30 mouse cellular contexts compared by ENCODE assay signal in genomic region chr13:80652967-80653539, GRCm38 (mm10).
DNase-seq lines count a peak whose midpoint lies in the region; ATAC-seq lines count a peak whose summit lies in the region.
"Had no signal": no experiment of that assay in that cellular context is flagged by ENCODE, and none has a peak within 500 bp of the region (broad histone marks: within the 10 kb centered on the region; RNA-seq: fewer than 3 reads in every experiment).

No protein-coding gene starts in this region.

- no peak overlapping the region for H3K9ac ChIP-seq in limb, embryonic 12.5 days (replicated peaks)
- no peak overlapping the region for H3K9ac ChIP-seq in neural tube, embryonic 11.5 days (ENCODE audit: low read length)
- no peak overlapping the region for H3K9ac ChIP-seq in forebrain, embryonic 15.5 days (replicated peaks)
- no peak overlapping the region for H3K9ac ChIP-seq in neural tube, embryonic 15.5 days (replicated peaks)
- H3K9ac ChIP-seq: embryonic facial prominence, embryonic 15.5 days; liver, embryonic 14.5 days had no signal

- H3K36me3 ChIP-seq in limb, embryonic 12.5 days, result no peaks in the 10 kb centered on the region
- no peaks in the 10 kb centered on the region for H3K36me3 ChIP-seq in limb, embryonic 10.5 days
- H3K36me3 ChIP-seq in neural tube, embryonic 11.5 days (ENCODE audit: control insufficient read depth, insufficient read depth, low read length), result no peaks in the 10 kb centered on the region
- H3K36me3 ChIP-seq in forebrain, embryonic 15.5 days, result no peaks in the 10 kb centered on the region
- H3K36me3 ChIP-seq in neural tube, embryonic 15.5 days, result no peaks in the 10 kb centered on the region
- H3K36me3 ChIP-seq: embryonic facial prominence, embryonic 10.5 days; embryonic facial prominence, embryonic 15.5 days had no signal

- WGBS in limb, embryonic 12.5 days, result 29% methylated on average over 8 of the region's 8 CpGs
- WGBS in limb, embryonic 10.5 days, result 54% methylated on average over 8 of the region's 8 CpGs
- 55% methylated on average over 8 of the region's 8 CpGs for WGBS in neural tube, embryonic 11.5 days
- WGBS in forebrain, embryonic 15.5 days, result 22% methylated on average over 8 of the region's 8 CpGs
- 32% methylated on average over 8 of the region's 8 CpGs for WGBS in neural tube, embryonic 15.5 days

- H3K4me3 ChIP-seq in limb, embryonic 12.5 days (replicated peaks), result no peak overlapping the region
- H3K4me3 ChIP-seq in limb, embryonic 10.5 days, result no peak overlapping the region
- H3K4me3 ChIP-seq in neural tube, embryonic 11.5 days (ENCODE audit: low read depth, low read length), result no peak overlapping the region
- H3K4me3 ChIP-seq in forebrain, embryonic 15.5 days, result no peak overlapping the region
- H3K4me3 ChIP-seq in neural tube, embryonic 15.5 days (replicated peaks), result no peak overlapping the region
- H3K4me3 ChIP-seq: embryonic facial prominence, embryonic 10.5 days; embryonic facial prominence, embryonic 15.5 days; gastrocnemius, adult 2 months had no signal

- ATAC-seq in limb, embryonic 12.5 days (ENCODE audit: insufficient number of reproducible peaks, insufficient read depth, low FRiP score, low TSS enrichment, low read depth), result no peak; the same call in 1 of the 2 replicates
- peak; percentile 38; the same call in 1 of the 2 replicates for ATAC-seq in neural tube, embryonic 11.5 days (ENCODE audit: insufficient read depth, low FRiP score, low TSS enrichment)
- ATAC-seq in forebrain, embryonic 15.5 days (replicated peaks), result 0 out of 2 replicates have a peak, but pooled peaks have one; percentile 66
- peak; percentile 47; the same call in 1 of the 2 replicates for ATAC-seq in neural tube, embryonic 15.5 days (ENCODE audit: low FRiP score)
- ATAC-seq: intestine, postnatal 0 days had no signal

- H3K27ac ChIP-seq in limb, embryonic 12.5 days, result no peak overlapping the region
- H3K27ac ChIP-seq in limb, embryonic 10.5 days, result no peak overlapping the region
- H3K27ac ChIP-seq in neural tube, embryonic 11.5 days (ENCODE audit: low read depth, low read length), result no peak overlapping the region
- no peak overlapping the region for H3K27ac ChIP-seq in forebrain, embryonic 15.5 days (replicated peaks)
- no peak overlapping the region for H3K27ac ChIP-seq in neural tube, embryonic 15.5 days (replicated peaks)
- H3K27ac ChIP-seq: embryonic facial prominence, embryonic 10.5 days; embryonic facial prominence, embryonic 15.5 days; gastrocnemius, adult 2 months; liver, embryonic 14.5 days had no signal

- H3K4me1 ChIP-seq in limb, embryonic 12.5 days (replicated peaks), result peaks cover 6% of the 10 kb centered on the region
- peaks cover 8% of the 10 kb centered on the region for H3K4me1 ChIP-seq in limb, embryonic 10.5 days
- no peaks in the 10 kb centered on the region for H3K4me1 ChIP-seq in neural tube, embryonic 11.5 days (ENCODE audit: control insufficient read depth, insufficient read depth, low read length)
- peaks cover 4% of the 10 kb centered on the region; the same call in 1 of the 2 replicates for H3K4me1 ChIP-seq in forebrain, embryonic 15.5 days
- H3K4me1 ChIP-seq in neural tube, embryonic 15.5 days, result no peaks in the 10 kb centered on the region
- H3K4me1 ChIP-seq: embryonic facial prominence, embryonic 10.5 days; embryonic facial prominence, embryonic 15.5 days had no signal

- no peaks in the 10 kb centered on the region for H3K9me3 ChIP-seq in limb, embryonic 12.5 days
- H3K9me3 ChIP-seq in limb, embryonic 10.5 days (replicated peaks), result no peaks in the 10 kb centered on the region
- no peaks in the 10 kb centered on the region for H3K9me3 ChIP-seq in neural tube, embryonic 11.5 days (ENCODE audit: control insufficient read depth, low read length)
- H3K9me3 ChIP-seq in forebrain, embryonic 15.5 days, result no peaks in the 10 kb centered on the region
- no peaks in the 10 kb centered on the region for H3K9me3 ChIP-seq in neural tube, embryonic 15.5 days (replicated peaks)
- H3K9me3 ChIP-seq: embryonic facial prominence, embryonic 10.5 days; embryonic facial prominence, embryonic 15.5 days had no signal

- H3K27me3 ChIP-seq in limb, embryonic 12.5 days, result no peaks in the 10 kb centered on the region
- no peaks in the 10 kb centered on the region for H3K27me3 ChIP-seq in limb, embryonic 10.5 days (ENCODE audit: low read depth, poor library complexity, severe bottlenecking)
- no peaks in the 10 kb centered on the region for H3K27me3 ChIP-seq in neural tube, embryonic 11.5 days (ENCODE audit: control insufficient read depth, insufficient read depth, low read length)
- no peaks in the 10 kb centered on the region for H3K27me3 ChIP-seq in forebrain, embryonic 15.5 days
- H3K27me3 ChIP-seq in neural tube, embryonic 15.5 days (replicated peaks), result no peaks in the 10 kb centered on the region
- H3K27me3 ChIP-seq: embryonic facial prominence, embryonic 15.5 days had no signal

- intact Hi-C loops in heart, postnatal 25 days (cut with DNase I), result no loop called here

- DNase-seq in limb, embryonic 10.5 days (ENCODE audit: low spot score), result no peak
- DNase-seq in neural tube, embryonic 11.5 days (ENCODE audit: low spot score), result no peak
- no peak for DNase-seq in neural tube, embryonic 10.5 days (ENCODE audit: extremely low spot score, low spot score)
- DNase-seq in heart, postnatal 25 days (ENCODE audit: low spot score), result no peak
- DNase-seq in thymus, postnatal 0 days (ENCODE audit: low spot score), result no peak
- DNase-seq: adrenal gland, adult 2 months; adrenal gland, postnatal 36 days; B cell, adult 2 months; cerebellum, adult 2 months; cerebellum, postnatal 14 days; gastrocnemius, adult 2 months; gastrocnemius, postnatal 36 days; heart, adult 18-20 months; heart, postnatal 4 days; kidney, adult 9 months; kidney, postnatal 10 days; layer of hippocampus, postnatal 36 days; left cerebral cortex, postnatal 4 days; liver; lung, adult 2 months; lung, postnatal 10 days; right cerebral cortex, postnatal 14 days had no signal

- peak overlapping the region; percentile 13 for H3K4me2 ChIP-seq in limb, embryonic 12.5 days
- H3K4me2 ChIP-seq in neural tube, embryonic 11.5 days (ENCODE audit: low read depth), result no peak overlapping the region
- H3K4me2 ChIP-seq in forebrain, embryonic 15.5 days (replicated peaks), result no peak overlapping the region
- H3K4me2 ChIP-seq in neural tube, embryonic 15.5 days, result no peak overlapping the region
- H3K4me2 ChIP-seq: embryonic facial prominence, embryonic 15.5 days; heart, embryonic 11.5 days had no signal
